Mouse (Mus musculus) embryonic stem cell, embryonic (primary cell): ENCODE measurements at regions not wholly inside any gene's neighbourhood (a gene's known extent, or its start where the extent isn't known, plus 50 kb on each side); places are given as distances from the start of the nearest gene placed in this dataset.

ENCODE experiments used
- CTCF ChIA-PET, 4 experiments: fragments of 300-600 bp in 2 of 4; fragments of 350-600 bp in 2 of 4; sonication (Branson Sonifier 250); formaldehyde crosslinking; loops; one replicate each; lab custom pipeline; 2022; ENCODE audit warnings: inconsistent platforms in 2 of 4; lab: Charles Lee
- POLR2A ChIA-PET, 4 experiments: fragments of 300-600 bp in 2 of 4; fragments of 350-600 bp in 2 of 4; sonication (Branson Sonifier 250); formaldehyde crosslinking; loops; one replicate each; lab custom pipeline; 2022; ENCODE audit warnings: antibody characterized with exemption in 4 of 4, inconsistent platforms in 1 of 4; lab: Charles Lee

- POLR2A ChIA-PET: interaction anchor here in 1 of 4 experiments (1.4 kb wide), 1 partner anchor 51 kb away, joined by 4 read pairs; no protein-coding TSS in a partner anchor
- CTCF ChIA-PET: interaction anchor here in 2 of 4 experiments (2.0 to 2.7 kb wide), 3 partner anchors 12 to 79 kb away, joined by 5 to 12 read pairs (median 9); no protein-coding TSS in a partner anchor
These were observed 51.0 kb upstream of the Tmem252 start for GRCm38 (mm10) chr19:24622776-24623175.

- POLR2A ChIA-PET: interaction anchor here in 1 of 4 experiments (0.9 to 1.4 kb wide), 2 partner anchors 51 to 145 kb away, joined by 3 to 4 read pairs; no protein-coding TSS in a partner anchor
- CTCF ChIA-PET: interaction anchor here (0.6 to 2.7 kb wide), 27 partner anchors 12 to 1797 kb away, joined by 3 to 14 read pairs (median 4); no protein-coding TSS in a partner anchor
These were observed 51.5 kb upstream of the Tmem252 start for GRCm38 (mm10) chr19:24622309-24622708.

- CTCF ChIA-PET: interaction anchor here (0.5 to 2.7 kb wide), 32 partner anchors 11 to 1796 kb away, joined by 3 to 14 read pairs (median 4); no protein-coding TSS in a partner anchor
- POLR2A ChIA-PET: interaction anchor here in 1 of 4 experiments (0.9 to 1.4 kb wide), 2 partner anchors 50 to 144 kb away, joined by 3 to 4 read pairs; no protein-coding TSS in a partner anchor
These were observed 52.1 kb upstream of the Tmem252 start for GRCm38 (mm10) chr19:24621610-24622220.

GRCm38 (mm10) chr19:24615762-24616310 lies 58.0 kb upstream of the Tmem252 start:
- POLR2A ChIA-PET: interaction anchor here in 1 of 4 experiments (0.6 kb wide), 1 partner anchor 8 kb away, joined by 3 read pairs; no protein-coding TSS in a partner anchor
- CTCF ChIA-PET: interaction anchor here in 1 of 4 experiments (1.0 kb wide), 1 partner anchor 315 kb away, joined by 3 read pairs; no protein-coding TSS in a partner anchor

GRCm38 (mm10) chr19:24607884-24608283 lies 52.2 kb upstream of the Pip5k1b start:
- ChIA-PET CTCF (interaction anchor here in 2 of 4 experiments (0.6 to 0.7 kb wide), 2 partner anchors 14 to 29 kb away, joined by 3 to 4 read pairs; no protein-coding TSS in a partner anchor), POLR2A (interaction anchor here in 2 of 4 experiments (0.6 to 0.7 kb wide), 2 partner anchors 8 to 295 kb away, joined by 3 to 4 read pairs; no protein-coding TSS in a partner anchor)

- POLR2A ChIA-PET: no interaction called here
These were observed 50.8 kb upstream of the Pip5k1b start for GRCm38 (mm10) chr19:24606390-24606976.

More at GRCm38 (mm10) chr19:24606390-24606976, 50.8 kb upstream of the Pip5k1b start:
- CTCF ChIA-PET: interaction anchor here in 3 of 4 experiments (0.7 to 1.0 kb wide), 4 partner anchors 13 to 900 kb away, joined by 4 to 5 read pairs (median 4); no protein-coding TSS in a partner anchor
